Mouse (Mus musculus) CH12.LX (cell line): Measurements from ENCODE around the gene Lcn5. TPM values are rescaled to one million over a fixed set of nuclear protein-coding genes. Genes with fewer than 3 reads are reported as not detected.

Experiments used
- DNase-seq: peaks from one replicate; pipeline ENCODE4 v3.0.0-alpha.2; 2013; ENCODE audit errors: extremely low read depth
- H3K27ac ChIP-seq: 2 replicates; pipeline ENCODE4 v1.5.1; 2012; ENCODE audit warnings: low read depth, mild to moderate bottlenecking, control low read depth, moderate library complexity; ENCODE audit not compliant: insufficient read depth
- H3K27me3 ChIP-seq: replicated peaks from 2 replicates; pipeline ENCODE3; 2012; ENCODE audit warnings: inconsistent platforms
- H3K36me3 ChIP-seq, 2 experiments: replicated peaks in 1 of 2; 2 replicates each; pipeline versions ENCODE3 to v1.6.1; 2012; ENCODE audit warnings: inconsistent platforms in 1 of 2, low read length in 1 of 2, mild to moderate bottlenecking in 1 of 2, mixed read lengths in 1 of 2, moderate library complexity in 1 of 2; ENCODE audit not compliant: control insufficient read depth in 1 of 2, insufficient read depth in 1 of 2
- H3K4me1 ChIP-seq, 2 experiments: 2 replicates each; pipeline ENCODE4 v1.6.1; 2012; ENCODE audit warnings: inconsistent platforms in 1 of 2, moderate library complexity in 1 of 2; ENCODE audit not compliant: insufficient read depth in 2 of 2, control insufficient read depth in 1 of 2
- H3K4me2 ChIP-seq: 2 replicates; pipeline ENCODE4 v1.6.1; 2012; ENCODE audit warnings: low read depth, mild to moderate bottlenecking, control low read depth; ENCODE audit not compliant: poor library complexity, insufficient read depth, severe bottlenecking
- H3K4me3 ChIP-seq, 3 experiments: fragments of 150-350 bp in 1 of 3; sonication (generic) in 1 of 3; replicated peaks in 1 of 3; 2 replicates each; pipeline versions ENCODE3 to v1.5.1; 2011 to 2012; ENCODE audit warnings: low read depth in 2 of 3, low read length in 2 of 3, mild to moderate bottlenecking in 2 of 3, moderate library complexity in 2 of 3, control low read depth in 1 of 3, improper control_type of control experiment in 1 of 3, inconsistent platforms in 1 of 3, mixed read lengths in 1 of 3; ENCODE audit not compliant: poor library complexity in 1 of 3
- H3K79me2 ChIP-seq: replicated peaks from 2 replicates; pipeline ENCODE4 v1.6.1; 2012; ENCODE audit warnings: mild to moderate bottlenecking, moderate library complexity; ENCODE audit not compliant: control insufficient read depth, poor library complexity, insufficient read depth, severe bottlenecking; ENCODE audit errors: extremely low read depth
- H3K9ac ChIP-seq: 2 replicates; pipeline ENCODE4 v1.6.1; 2012; ENCODE audit warnings: low read depth, mild to moderate bottlenecking, control low read depth, moderate library complexity; ENCODE audit not compliant: insufficient read depth
- H3K9me3 ChIP-seq: replicated peaks from 2 replicates; pipeline ENCODE3; 2012; ENCODE audit warnings: low read length, inconsistent platforms, mixed read lengths
- BHLHE40 ChIP-seq: IDR thresholded peaks from 2 replicates; pipeline ENCODE4 v1.6.1; 2011; ENCODE audit warnings: mild to moderate bottlenecking, low read depth, low read length, improper control_type of control experiment
- CHD1 ChIP-seq: IDR thresholded peaks from 2 replicates; pipeline ENCODE4 v1.6.1; 2012; ENCODE audit warnings: low read depth, low read length, improper control_type of control experiment, inconsistent platforms
- CHD2 ChIP-seq: IDR thresholded peaks from 2 replicates; pipeline ENCODE4 v1.6.1; 2011; ENCODE audit warnings: low read length, improper control_type of control experiment
- E2F4 ChIP-seq: IDR thresholded peaks from 2 replicates; pipeline ENCODE4 v1.6.1; 2011; ENCODE audit warnings: low read depth, low read length, improper control_type of control experiment; ENCODE audit not compliant: insufficient replicate concordance
- EP300 ChIP-seq: IDR thresholded peaks from 2 replicates; pipeline ENCODE4 v1.6.1; 2011; ENCODE audit warnings: low read length, improper control_type of control experiment
- ETS1 ChIP-seq: conservative IDR thresholded peaks from 2 replicates; pipeline ENCODE4 v1.6.1; 2012; ENCODE audit warnings: low read depth, mild to moderate bottlenecking, inconsistent platforms, low read length, improper control_type of control experiment, moderate library complexity
- HCFC1 ChIP-seq: IDR thresholded peaks from 2 replicates; pipeline ENCODE4 v1.6.1; 2012; ENCODE audit warnings: low read depth, mild to moderate bottlenecking, inconsistent platforms, low read length, improper control_type of control experiment
- IRF4 ChIP-seq: IDR thresholded peaks from 2 replicates; pipeline ENCODE4 v1.6.1; 2014; ENCODE audit warnings: low read depth, mild to moderate bottlenecking, inconsistent platforms, low read length, improper control_type of control experiment
- JUND ChIP-seq: conservative IDR thresholded peaks from 2 replicates; pipeline ENCODE4 v1.6.1; 2011; ENCODE audit warnings: low read depth, low read length, improper control_type of control experiment
- MAFK ChIP-seq: IDR thresholded peaks from 2 replicates; pipeline ENCODE4 v1.6.1; 2011; ENCODE audit warnings: low read length, improper control_type of control experiment; ENCODE audit not compliant: insufficient replicate concordance
- MEF2A ChIP-seq: IDR thresholded peaks from 2 replicates; pipeline ENCODE4 v1.6.1; 2014; ENCODE audit warnings: low read depth, mild to moderate bottlenecking, inconsistent platforms, low read length, improper control_type of control experiment, borderline replicate concordance
- MXI1 ChIP-seq: IDR thresholded peaks from 2 replicates; pipeline ENCODE4 v1.6.1; 2011; ENCODE audit warnings: mild to moderate bottlenecking, low read depth, low read length, improper control_type of control experiment
- MYC ChIP-seq: IDR thresholded peaks from 2 replicates; pipeline ENCODE4 v1.6.1; 2011; ENCODE audit warnings: low read depth, mild to moderate bottlenecking, improper control_type of control experiment, low read length
- NELFE ChIP-seq: IDR thresholded peaks from 2 replicates; pipeline ENCODE4 v1.6.1; 2011; ENCODE audit warnings: low read depth, low read length, improper control_type of control experiment
- POLR2A ChIP-seq: IDR thresholded peaks from 2 replicates; pipeline ENCODE4 v1.6.1; 2011; ENCODE audit warnings: low read depth, mild to moderate bottlenecking, improper control_type of control experiment, low read length
- RAD21 ChIP-seq: IDR thresholded peaks from 2 replicates; pipeline ENCODE4 v1.6.1; 2011; ENCODE audit warnings: low read depth, mild to moderate bottlenecking, low read length, improper control_type of control experiment, moderate library complexity
- RCOR1 ChIP-seq: conservative IDR thresholded peaks from 2 replicates; pipeline ENCODE4 v1.6.1; 2012; ENCODE audit warnings: low read depth, mild to moderate bottlenecking, inconsistent platforms, low read length, improper control_type of control experiment
- SMC3 ChIP-seq: IDR thresholded peaks from 2 replicates; pipeline ENCODE4 v1.6.1; 2011; ENCODE audit warnings: low read depth, low read length, improper control_type of control experiment
- TCF12 ChIP-seq: IDR thresholded peaks from 2 replicates; pipeline ENCODE4 v1.6.1; 2014; ENCODE audit warnings: low read depth, mild to moderate bottlenecking, inconsistent platforms, low read length, improper control_type of control experiment
- UBTF ChIP-seq: IDR thresholded peaks from 2 replicates; pipeline ENCODE4 v1.6.1; 2012; ENCODE audit warnings: low read depth, mild to moderate bottlenecking, inconsistent platforms, low read length, improper control_type of control experiment, moderate library complexity
- USF2 ChIP-seq: conservative IDR thresholded peaks from 2 replicates; pipeline ENCODE4 v1.6.1; 2011; ENCODE audit warnings: low read depth, low read length, improper control_type of control experiment
- ZMIZ1 ChIP-seq: IDR thresholded peaks from 2 replicates; pipeline ENCODE4 v1.6.1; 2012; ENCODE audit warnings: low read depth, mild to moderate bottlenecking, inconsistent platforms, low read length, improper control_type of control experiment
- dilution Hi-C: fragments of 300-500 bp; cut with MboI; formaldehyde crosslinking; loops from 2 replicates; pipeline ENCODE4 v1.14.3; 2020; ENCODE audit warnings: low sequenced_read_pairs; ENCODE audit not compliant: extremely low pct_unique_long_range_greater_than_20kb, extremely low pct_ligation_motif_present
- in situ Hi-C: fragments of 300-500 bp; cut with MboI; formaldehyde crosslinking; loops from 3 replicates; pipeline ENCODE4 v1.14.3; 2019; ENCODE audit warnings: low sequenced_read_pairs, low pct_ligation_motif_present, low pct_unique_long_range_greater_than_20kb, mixed read lengths
- polyA plus RNA-seq: library from polyadenylated mRNA; unstranded; fragments of >175 nt; gene quantifications from 2 replicates; pipeline ENCODE4 v1.2.1, GENCODE M21; 2012; ENCODE audit warnings: low read depth; ENCODE audit not compliant: insufficient read length
- total RNA-seq, 2 experiments: library from RNA; depleted of rRNA; stranded (reverse); fragments of 300-350 nt in 1 of 2; fragments of >200 nt in 1 of 2; gene quantifications; 2 replicates each; pipeline ENCODE4 v1.2.3; 2012 to 2014

Lcn5 gene
- total RNA-seq (2012; rRNA removed) = not detected in 2 replicates
- not detected in 2 replicates for total RNA-seq (2014; rRNA removed)
- polyA plus RNA-seq = not detected in 2 replicates

DNA sequence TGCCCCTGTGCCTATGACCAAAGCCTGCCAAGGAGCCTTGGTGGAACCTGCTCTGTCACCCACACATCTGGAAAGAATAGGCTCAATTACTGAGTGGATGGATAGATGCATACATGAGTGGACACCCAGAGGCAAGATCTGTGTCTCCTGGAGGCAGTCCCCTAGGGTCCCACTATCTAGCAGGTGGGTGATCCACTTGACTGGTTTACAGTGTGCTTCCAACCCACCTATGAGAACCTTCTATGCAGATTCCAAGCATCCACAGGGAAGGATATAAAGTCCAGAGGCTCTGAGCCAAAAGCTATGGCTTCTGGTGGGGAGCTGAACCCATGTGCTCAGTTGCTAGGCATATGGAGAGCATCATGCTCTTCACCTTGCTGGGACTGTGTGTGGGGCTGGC is at the start of gene Lcn5:
Gene Lcn5 (plus strand): TSS at position 301 of the 400 bp plus-strand sequence.
- H3K4me3 ChIP-seq = no peak within 1 kb of the TSS
- H3K4me2 ChIP-seq = no peak within 1 kb of the TSS
- peaks cover 15 to 20% of the 10 kb centered on the region in 2 experiments; a peak in 3 of 4 replicates for H3K4me1 ChIP-seq
- H3K27me3 ChIP-seq = peaks cover 35% of the 10 kb centered on the region
- no peaks in the 10 kb centered on the region for H3K79me2 ChIP-seq
- dilution Hi-C loops = no loop called here
- H3K9me3 ChIP-seq = no peaks in the 10 kb centered on the region
- in situ Hi-C loops = no loop called here
- H3K9ac ChIP-seq = no peak within 1 kb of the TSS
- H3K36me3 ChIP-seq = no peaks in the 10 kb centered on the region
- no peak for DNase-seq
- H3K27ac ChIP-seq = no peak within 1 kb of the TSS
- TF ChIP-seq POLR2A (no peak), NELFE (no peak), JUND (no peak), CHD2 (no peak), ETS1 (no peak), USF2 (no peak), RCOR1 (no peak), EP300 (no peak), HCFC1 (no peak), MXI1 (no peak), UBTF (no peak), SMC3 (no peak), RAD21 (no peak)

DNA sequence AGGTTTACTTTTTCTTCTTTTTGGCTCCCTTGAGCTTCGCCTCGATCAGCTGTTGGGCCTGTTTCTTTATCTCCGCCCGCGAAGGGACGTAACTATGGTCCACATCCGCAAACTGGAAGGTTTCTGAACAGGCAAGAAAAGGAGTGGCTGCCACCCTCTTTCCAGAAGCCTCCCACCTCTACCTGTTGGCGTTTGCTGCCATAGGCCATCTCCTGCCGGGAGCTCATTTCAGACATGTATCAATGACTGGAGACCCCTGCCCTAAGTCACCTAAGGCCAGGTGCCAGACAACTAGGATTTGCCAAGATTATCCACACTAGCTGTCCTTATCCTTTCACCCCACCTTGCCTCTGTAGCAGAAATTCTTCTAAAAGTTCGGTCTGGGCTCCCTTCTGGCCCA is 49.1 kb upstream of the Lcn5 start:
- H3K79me2 ChIP-seq = peaks cover 17% of the 10 kb centered on the region
- H3K4me3 ChIP-seq = peak overlapping the region in 1 of 3 experiments; percentile 99
- no peak for DNase-seq
- H3K4me1 ChIP-seq = peaks cover 5 to 21% of the 10 kb centered on the region in 2 experiments
- no peaks in the 10 kb centered on the region for H3K9me3 ChIP-seq
- H3K27me3 ChIP-seq = no peaks in the 10 kb centered on the region
- H3K27ac ChIP-seq = no peak overlapping the region
- in situ Hi-C loops = no loop called here
- H3K36me3 ChIP-seq = peaks cover 0 to 18% of the 10 kb centered on the region in 2 experiments
- H3K4me2 ChIP-seq = peak overlapping the region; percentile 7; the same call in 1 of the 2 replicates
- no peak overlapping the region for H3K9ac ChIP-seq
- TF ChIP-seq TCF12 = no peak
- dilution Hi-C loops = no loop called here

DNA sequence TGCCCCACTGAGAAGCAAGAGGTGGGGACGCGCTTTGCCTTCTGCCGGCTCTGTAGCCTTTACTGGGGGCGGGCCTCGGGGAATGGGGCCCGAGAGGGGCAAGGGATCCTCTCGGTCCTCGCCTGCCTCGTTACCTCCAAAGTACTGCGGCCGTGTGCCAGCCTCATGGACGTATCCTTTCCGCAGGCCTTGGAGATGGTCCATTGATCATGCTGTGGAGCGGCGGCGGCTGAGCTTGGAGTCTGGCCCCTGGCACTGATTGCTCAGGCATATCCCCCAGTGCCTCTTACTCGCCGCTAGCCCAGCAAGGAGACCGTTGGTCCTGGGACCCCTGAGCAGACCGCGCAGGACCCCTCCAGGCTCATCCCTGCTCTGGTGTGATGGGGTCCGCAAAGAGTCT is 41.4 kb upstream of the Lcn5 start:
- H3K27ac ChIP-seq = no peak overlapping the region
- no peak overlapping the region for H3K9ac ChIP-seq
- peaks cover 1% of the 10 kb centered on the region for H3K27me3 ChIP-seq
- no peak for DNase-seq
- H3K36me3 ChIP-seq = peaks cover 0 to 3% of the 10 kb centered on the region in 2 experiments
- dilution Hi-C loops (no loop called here), in situ Hi-C loops (no loop called here)
- H3K79me2 ChIP-seq = no peaks in the 10 kb centered on the region
- H3K4me3 ChIP-seq = no peak overlapping the region
- no peak for TF ChIP-seq BHLHE40
- TF ChIP-seq MYC = no peak
- TF ChIP-seq MAFK = no peak
- TF ChIP-seq HCFC1 = no peak
- TF ChIP-seq UBTF = no peak
- no peak for TF ChIP-seq IRF4
- TF ChIP-seq MEF2A = no peak
- TF ChIP-seq CHD1 = no peak
- TF ChIP-seq USF2 = no peak
- no peak for TF ChIP-seq RCOR1
- TF ChIP-seq JUND = no peak
- TF ChIP-seq E2F4 = no peak
- TF ChIP-seq ZMIZ1 = no peak
- no peak overlapping the region for H3K4me2 ChIP-seq
- peaks cover 0 to 7% of the 10 kb centered on the region in 2 experiments; a peak in 2 of 4 replicates for H3K4me1 ChIP-seq
- H3K9me3 ChIP-seq = no peaks in the 10 kb centered on the region
